Comparison of ENCODE assay signal across 8 mouse cellular contexts in the genomic region with DNA sequence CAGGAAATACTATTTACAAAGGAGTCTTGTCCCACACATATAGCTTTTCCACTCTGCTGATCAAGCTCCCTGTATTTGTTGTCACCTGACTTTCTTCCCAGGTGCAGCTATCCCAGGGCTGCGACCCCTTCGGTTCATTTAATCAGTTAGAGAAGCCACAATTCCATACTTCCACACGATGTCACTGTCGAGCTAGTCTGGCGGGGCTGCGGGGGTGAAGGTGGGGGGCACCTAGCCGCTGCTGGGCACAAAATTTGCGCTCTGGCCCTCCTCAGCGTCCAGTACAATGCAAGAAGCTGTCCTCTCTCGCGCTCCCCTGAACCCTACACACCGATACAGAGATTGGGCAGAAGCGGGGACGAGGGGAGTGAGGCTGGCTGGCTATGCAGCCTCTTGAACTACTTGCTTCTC. TPM values are rescaled to one million over a fixed set of nuclear protein-coding genes. Genes with fewer than 3 reads are reported as not detected.
DNase-seq lines count a peak whose midpoint lies in the region; ATAC-seq and TF ChIP-seq lines count a peak whose summit lies in the region.

No protein-coding gene starts in this region.

- no peaks in the 10 kb centered on the region for H3K9me3 ChIP-seq in lung, embryonic 14.5 days (ENCODE audit: low read depth, low read length)
- no peaks in the 10 kb centered on the region for H3K9me3 ChIP-seq in midbrain, postnatal 0 days (ENCODE audit: low read length)

- peak; percentile 55 for DNase-seq in lung, embryonic 14.5 days
- DNase-seq in lung, postnatal 25 days (ENCODE audit: low spot score), result no peak
- DNase-seq in embryo, embryonic 11 days, result peak; percentile 67
- DNase-seq in heart, postnatal 14 days, result peak; percentile 9 to 40
- DNase-seq in left cerebral cortex, postnatal 25 days (ENCODE audit: low spot score in 2 of 2), result peak; percentile 54 to 60
- peak; percentile 52 for DNase-seq in midbrain, postnatal 0 days (ENCODE audit: low spot score)
- no peak for DNase-seq in gastrocnemius, postnatal 14 days
- DNase-seq in gastrocnemius, postnatal 36 days, result no peak

- 0 out of 2 replicates have a peak overlapping the region, but pooled peaks have one; percentile 7 for H3K4me3 ChIP-seq in lung, embryonic 14.5 days (ENCODE audit: low read depth, low read length)
- peak overlapping the region; percentile 22 for H3K4me3 ChIP-seq in midbrain, postnatal 0 days (ENCODE audit: low read depth, low read length)

- H3K4me1 ChIP-seq in lung, embryonic 14.5 days (ENCODE audit: insufficient read depth), result no peaks in the 10 kb centered on the region
- no peaks in the 10 kb centered on the region for H3K4me1 ChIP-seq in midbrain, postnatal 0 days (ENCODE audit: insufficient read depth, low read length)

- intact Hi-C loops in heart, postnatal 14 days (cut with DNase I), result no loop called here
- intact Hi-C loops in left cerebral cortex, postnatal 25 days (cut with DNase I), result loop anchor here (2.0 to 5.0 kb wide), 3 partner anchors 113 to 248 kb away; a partner anchor contains a TSS
- intact Hi-C loops in gastrocnemius, postnatal 14 days (cut with DNase I; ENCODE audit: low total_unique reads), result no loop called here
- intact Hi-C loops in gastrocnemius, postnatal 36 days (cut with DNase I), result no loop called here

- 4% methylated on average over 14 of the region's 14 CpGs for whole genome bisulfite sequencing in lung, embryonic 14.5 days
- 4% methylated on average over 14 of the region's 14 CpGs for WGBS in midbrain, postnatal 0 days

- peak; percentile 68 for TF ChIP-seq CTCF in lung, embryonic 14.5 days (IDR thresholded peaks at IDR 0.05; ENCODE audit: low read depth)
- TF ChIP-seq CTCF in midbrain, postnatal 0 days (IDR thresholded peaks at IDR 0.05), result peak; percentile 80

- H3K27ac ChIP-seq in lung, embryonic 14.5 days (ENCODE audit: low read depth), result no peak overlapping the region
- no peak overlapping the region for H3K27ac ChIP-seq in midbrain, postnatal 0 days (ENCODE audit: low read depth, low read length)

- H3K27me3 ChIP-seq in lung, embryonic 14.5 days (ENCODE audit: insufficient read depth, low read length), result no peaks in the 10 kb centered on the region
- no peaks in the 10 kb centered on the region for H3K27me3 ChIP-seq in midbrain, postnatal 0 days (ENCODE audit: insufficient read depth, low read length)

- peak overlapping the region; percentile 48 for H3K4me2 ChIP-seq in lung, embryonic 14.5 days
- H3K4me2 ChIP-seq in midbrain, postnatal 0 days (ENCODE audit: low read depth, low read length, poor library complexity, severe bottlenecking), result peak overlapping the region; percentile 59

- no peak for ATAC-seq in lung, embryonic 14.5 days (ENCODE audit: insufficient read depth)
- ATAC-seq in midbrain, postnatal 0 days (ENCODE audit: low FRiP score), result no peak

- peak overlapping the region; percentile 3; the same call in 1 of the 2 replicates for H3K9ac ChIP-seq in lung, embryonic 14.5 days
- H3K9ac ChIP-seq in midbrain, postnatal 0 days (replicated peaks; ENCODE audit: low read length, poor library complexity, severe bottlenecking), result no peak overlapping the region

- no peaks in the 10 kb centered on the region for H3K36me3 ChIP-seq in lung, embryonic 14.5 days (ENCODE audit: insufficient read depth)
- no peaks in the 10 kb centered on the region for H3K36me3 ChIP-seq in midbrain, postnatal 0 days (ENCODE audit: insufficient read depth, low read length)

RNA-seq across cellular contexts. Expression of a gene that starts 21.6 kb away (rescaled TPM):
- not detected in 2 replicates for polyA plus RNA-seq in lung, embryonic 14.5 days (2014; fragmentation: Nextera tagmentation; extraction: Ambion mirVana)
- total RNA-seq in heart, postnatal 14 days (2021), result under 1 TPM; 0.05 to 0.17 TPM
- 10 to 100 TPM; 11.7 to 15.1 TPM for total RNA-seq in left cerebral cortex, postnatal 25 days (2021)
- 12.9 and 14.7 TPM in 2 replicates for total RNA-seq in midbrain, postnatal 0 days (2014; rRNA removed)
- 20.3 and 20.9 TPM in 2 replicates for polyA plus RNA-seq in midbrain, postnatal 0 days (2015; fragmentation: Nextera tagmentation; extraction: Ambion mirVana)
- not detected for total RNA-seq in gastrocnemius, postnatal 14 days (2021)
- not detected for total RNA-seq in gastrocnemius, postnatal 36 days (2021)

RNA-seq across cellular contexts. Expression of a gene that starts 48.4 kb away (rescaled TPM):
- polyA plus RNA-seq in lung, embryonic 14.5 days (2014; fragmentation: Nextera tagmentation; extraction: Ambion mirVana), result not detected in 2 replicates
- not detected for total RNA-seq in heart, postnatal 14 days (2021)
- 1 to 10 TPM; 5.5 to 5.8 TPM for total RNA-seq in left cerebral cortex, postnatal 25 days (2021)
- total RNA-seq in midbrain, postnatal 0 days (2014; rRNA removed), result 17.2 and 18.3 TPM in 2 replicates
- 13.1 and 14.7 TPM in 2 replicates for polyA plus RNA-seq in midbrain, postnatal 0 days (2015; fragmentation: Nextera tagmentation; extraction: Ambion mirVana)
- not detected for total RNA-seq in gastrocnemius, postnatal 14 days (2021)
- total RNA-seq in gastrocnemius, postnatal 36 days (2021), result not detected

Comparison
In these comparisons a context has a peak if more than half of its experiments do, and no peak if none do; other contexts are left out.
1. DNase-seq: peak in lung, embryonic 14.5 days (single experiment), embryo, embryonic 11 days (single experiment), heart, postnatal 14 days (2 of 2), left cerebral cortex, postnatal 25 days (2 of 2) and midbrain, postnatal 0 days (single experiment); none in lung, postnatal 25 days (single experiment), gastrocnemius, postnatal 14 days (single experiment) and gastrocnemius, postnatal 36 days (0 of 2).
2. RNA of a gene that starts 21.6 kb away (total RNA-seq): 11.7 to 15.1 TPM in left cerebral cortex, postnatal 25 days and 12.9 to 14.7 TPM in midbrain, postnatal 0 days; 0.05 to 0.17 TPM in heart, postnatal 14 days, not detected in gastrocnemius, postnatal 14 days and not detected in gastrocnemius, postnatal 36 days; every median in the first group is over 10 times any median in the second.
3. RNA of a gene that starts 48.4 kb away (total RNA-seq): 17.2 to 18.3 TPM in midbrain, postnatal 0 days and 5.5 to 5.8 TPM in left cerebral cortex, postnatal 25 days; not detected in heart, postnatal 14 days, not detected in gastrocnemius, postnatal 14 days and not detected in gastrocnemius, postnatal 36 days; every median in the first group is over 4 times any median in the second.